Mouse (Mus musculus): ENCODE measurements around the gene Swt1. TPM values are rescaled to one million over a fixed set of nuclear protein-coding genes. Genes with fewer than 3 reads are reported as not detected.

Gene Swt1
- polyA plus RNA-seq, 1 experiment, result 109 TPM

GRCm38 (mm10) chr1:151341321-151342044 lies 86.8 kb downstream of the Swt1 start:
- Histone ChIP-seq H3K4me3 (ENCODE audit: low read depth, low read length) (no peak overlapping the region), H3K27ac (ENCODE audit: insufficient read depth, low read length) (no peak overlapping the region), H3K4me1 (ENCODE audit: control insufficient read depth, insufficient read depth, low read length) (no peaks in the 10 kb centered on the region), H3K36me3 (ENCODE audit: control insufficient read depth, insufficient read depth, low read length, poor library complexity, severe bottlenecking) (no peaks in the 10 kb centered on the region), H3K9ac (ENCODE audit: low read depth, poor library complexity, severe bottlenecking) (no peak overlapping the region), H3K9me3 (replicated peaks; ENCODE audit: control insufficient read depth, insufficient read depth, low read length, poor library complexity, severe bottlenecking) (no peaks in the 10 kb centered on the region), H3K27me3 (ENCODE audit: control insufficient read depth, insufficient read depth, low read length, poor library complexity, severe bottlenecking) (no peaks in the 10 kb centered on the region)
- no peak for TF ChIP-seq POLR2A (IDR thresholded peaks at IDR 0.05; ENCODE audit: insufficient read depth, low read length)

- H3K27me3 ChIP-seq (ENCODE audit: control insufficient read depth, insufficient read depth, low read length, poor library complexity, severe bottlenecking), result no peaks in the 10 kb centered on the region
- no peak for TF ChIP-seq POLR2A (IDR thresholded peaks at IDR 0.05; ENCODE audit: insufficient read depth, low read length)
- no peak for TF ChIP-seq CTCF (IDR thresholded peaks at IDR 0.05; ENCODE audit: low read depth, low read length)
- TF ChIP-seq EP300 (IDR thresholded peaks at IDR 0.05; ENCODE audit: insufficient read depth, low read depth, low read length), result no peak
- no peaks in the 10 kb centered on the region for H3K9me3 ChIP-seq (replicated peaks; ENCODE audit: control insufficient read depth, insufficient read depth, low read length, poor library complexity, severe bottlenecking)
- no peak overlapping the region for H3K9ac ChIP-seq (ENCODE audit: low read depth, poor library complexity, severe bottlenecking)
- no peaks in the 10 kb centered on the region for H3K4me1 ChIP-seq (ENCODE audit: control insufficient read depth, insufficient read depth, low read length)
- H3K36me3 ChIP-seq (ENCODE audit: control insufficient read depth, insufficient read depth, low read length, poor library complexity, severe bottlenecking), result no peaks in the 10 kb centered on the region
- no peak overlapping the region for H3K27ac ChIP-seq (ENCODE audit: insufficient read depth, low read length)
- no peak overlapping the region for H3K4me3 ChIP-seq (ENCODE audit: low read depth, low read length)
Observed at GRCm38 (mm10) chr1:151338941-151339340, 89.3 kb downstream of the Swt1 start.

GRCm38 (mm10) chr1:151338234-151338633 lies 90.0 kb downstream of the Swt1 start:
- no peaks in the 10 kb centered on the region for H3K4me1 ChIP-seq (ENCODE audit: control insufficient read depth, insufficient read depth, low read length)
- no peaks in the 10 kb centered on the region for H3K36me3 ChIP-seq (ENCODE audit: control insufficient read depth, insufficient read depth, low read length, poor library complexity, severe bottlenecking)
- H3K4me3 ChIP-seq (ENCODE audit: low read depth, low read length), result no peak overlapping the region
- no peak overlapping the region for H3K9ac ChIP-seq (ENCODE audit: low read depth, poor library complexity, severe bottlenecking)
- H3K9me3 ChIP-seq (replicated peaks; ENCODE audit: control insufficient read depth, insufficient read depth, low read length, poor library complexity, severe bottlenecking), result no peaks in the 10 kb centered on the region
- H3K27ac ChIP-seq (ENCODE audit: insufficient read depth, low read length), result no peak overlapping the region
- H3K27me3 ChIP-seq (ENCODE audit: control insufficient read depth, insufficient read depth, low read length, poor library complexity, severe bottlenecking), result no peaks in the 10 kb centered on the region
- TF ChIP-seq CTCF (IDR thresholded peaks at IDR 0.05; ENCODE audit: low read depth, low read length), result no peak
- no peak for TF ChIP-seq EP300 (IDR thresholded peaks at IDR 0.05; ENCODE audit: insufficient read depth, low read depth, low read length)
- TF ChIP-seq POLR2A (IDR thresholded peaks at IDR 0.05; ENCODE audit: insufficient read depth, low read length), result no peak

GRCm38 (mm10) chr1:151332819-151333218 lies 95.4 kb downstream of the Swt1 start:
- Histone ChIP-seq H3K9me3 (replicated peaks; ENCODE audit: control insufficient read depth, insufficient read depth, low read length, poor library complexity, severe bottlenecking) (no peaks in the 10 kb centered on the region), H3K27me3 (ENCODE audit: control insufficient read depth, insufficient read depth, low read length, poor library complexity, severe bottlenecking) (no peaks in the 10 kb centered on the region), H3K27ac (ENCODE audit: insufficient read depth, low read length) (no peak overlapping the region), H3K4me3 (ENCODE audit: low read depth, low read length) (no peak overlapping the region), H3K9ac (ENCODE audit: low read depth, poor library complexity, severe bottlenecking) (no peak overlapping the region), H3K4me1 (ENCODE audit: control insufficient read depth, insufficient read depth, low read length) (no peaks in the 10 kb centered on the region), H3K36me3 (ENCODE audit: control insufficient read depth, insufficient read depth, low read length, poor library complexity, severe bottlenecking) (no peaks in the 10 kb centered on the region)
- TF ChIP-seq POLR2A (IDR thresholded peaks at IDR 0.05; ENCODE audit: insufficient read depth, low read length) (no peak), CTCF (IDR thresholded peaks at IDR 0.05; ENCODE audit: low read depth, low read length) (no peak), EP300 (IDR thresholded peaks at IDR 0.05; ENCODE audit: insufficient read depth, low read depth, low read length) (no peak)

DNA sequence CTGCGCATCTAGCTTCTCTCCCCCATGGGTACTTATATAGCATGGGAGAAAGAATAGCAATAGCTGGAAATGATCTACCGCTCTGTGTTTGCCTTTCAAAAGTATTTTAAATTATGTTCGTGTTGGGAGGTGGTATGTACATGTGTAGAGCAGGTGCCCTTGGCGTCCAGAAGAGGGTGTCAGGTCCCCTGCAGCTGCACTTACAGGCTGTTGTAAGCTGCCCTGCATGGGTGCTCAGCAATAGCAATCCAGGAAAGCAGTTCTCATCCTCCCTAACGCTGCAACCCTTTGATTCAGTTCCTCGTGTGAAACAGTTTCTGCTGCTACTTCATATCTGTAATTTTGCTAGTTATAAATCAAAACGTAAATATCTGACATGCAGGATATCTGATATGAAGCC lies 98.7 kb downstream of the Swt1 start:
- Histone ChIP-seq H3K4me1 (ENCODE audit: control insufficient read depth, insufficient read depth, low read length) (no peaks in the 10 kb centered on the region), H3K27ac (ENCODE audit: insufficient read depth, low read length) (no peak overlapping the region), H3K9me3 (replicated peaks; ENCODE audit: control insufficient read depth, insufficient read depth, low read length, poor library complexity, severe bottlenecking) (no peaks in the 10 kb centered on the region), H3K4me3 (ENCODE audit: low read depth, low read length) (no peak overlapping the region), H3K27me3 (ENCODE audit: control insufficient read depth, insufficient read depth, low read length, poor library complexity, severe bottlenecking) (peaks cover under 1% of the 10 kb centered on the region; the same call in 1 of the 2 replicates), H3K9ac (ENCODE audit: low read depth, poor library complexity, severe bottlenecking) (no peak overlapping the region), H3K36me3 (ENCODE audit: control insufficient read depth, insufficient read depth, low read length, poor library complexity, severe bottlenecking) (no peaks in the 10 kb centered on the region)
- no peak for TF ChIP-seq CTCF (IDR thresholded peaks at IDR 0.05; ENCODE audit: low read depth, low read length)

GRCm38 (mm10) chr1:151328341-151329097 lies 99.7 kb downstream of the Swt1 start:
- H3K4me1 ChIP-seq (ENCODE audit: control insufficient read depth, insufficient read depth, low read length), result no peaks in the 10 kb centered on the region
- no peak for TF ChIP-seq CTCF (IDR thresholded peaks at IDR 0.05; ENCODE audit: low read depth, low read length)
- no peak for TF ChIP-seq POLR2A (IDR thresholded peaks at IDR 0.05; ENCODE audit: insufficient read depth, low read length)
- TF ChIP-seq EP300 (IDR thresholded peaks at IDR 0.05; ENCODE audit: insufficient read depth, low read depth, low read length), result no peak
- no peaks in the 10 kb centered on the region for H3K36me3 ChIP-seq (ENCODE audit: control insufficient read depth, insufficient read depth, low read length, poor library complexity, severe bottlenecking)
- no peak overlapping the region for H3K27ac ChIP-seq (ENCODE audit: insufficient read depth, low read length)
- no peaks in the 10 kb centered on the region for H3K9me3 ChIP-seq (replicated peaks; ENCODE audit: control insufficient read depth, insufficient read depth, low read length, poor library complexity, severe bottlenecking)
- H3K4me3 ChIP-seq (ENCODE audit: low read depth, low read length), result no peak overlapping the region
- no peak overlapping the region for H3K9ac ChIP-seq (ENCODE audit: low read depth, poor library complexity, severe bottlenecking)
- peaks cover 1% of the 10 kb centered on the region; the same call in 1 of the 2 replicates for H3K27me3 ChIP-seq (ENCODE audit: control insufficient read depth, insufficient read depth, low read length, poor library complexity, severe bottlenecking)

All from ES-Bruce4 (cell line).